Comparison of ENCODE assay signal across 14 mouse cellular contexts in genomic region chr4:86029486-86029885, GRCm38 (mm10).
"Had no signal": no experiment of that assay in that cellular context is flagged by ENCODE, and none has a peak within 500 bp of the region (broad histone marks: within the 10 kb centered on the region; RNA-seq: fewer than 3 reads in every experiment).

No protein-coding gene starts in this region.

- H3K4me2 ChIP-seq: limb, embryonic 13.5 days; liver, embryonic 12.5 days; midbrain, embryonic 12.5 days; neural tube, embryonic 13.5 days had no signal

- H3K4me3 ChIP-seq: limb, embryonic 13.5 days; liver, embryonic 12.5 days; midbrain, embryonic 12.5 days; neural tube, embryonic 13.5 days had no signal

- H3K36me3 ChIP-seq: limb, embryonic 13.5 days; liver, embryonic 12.5 days; midbrain, embryonic 12.5 days; neural tube, embryonic 13.5 days had no signal

- H3K9me3 ChIP-seq: limb, embryonic 13.5 days; liver, embryonic 12.5 days; midbrain, embryonic 12.5 days; neural tube, embryonic 13.5 days had no signal

- H3K4me1 ChIP-seq: liver, embryonic 12.5 days had no signal

- ATAC-seq: liver, embryonic 12.5 days; midbrain, embryonic 16.5 days had no signal

- DNase-seq: kidney, adult 18-20 months; kidney, postnatal 10 days; kidney, postnatal 4 days; left cerebral cortex, postnatal 4 days; retina, postnatal 1 day; right cerebral cortex, postnatal 4 days; spleen, adult 18-20 months; thymus, adult 18-20 months; thymus, postnatal 14 days had no signal

- H3K27me3 ChIP-seq: limb, embryonic 13.5 days; liver, embryonic 12.5 days; midbrain, embryonic 12.5 days; neural tube, embryonic 13.5 days had no signal

- H3K27ac ChIP-seq: limb, embryonic 13.5 days; liver, embryonic 12.5 days; midbrain, embryonic 12.5 days; neural tube, embryonic 13.5 days had no signal

- H3K9ac ChIP-seq: limb, embryonic 13.5 days; liver, embryonic 12.5 days; midbrain, embryonic 12.5 days; neural tube, embryonic 13.5 days had no signal
